Mouse (Mus musculus): Measurements from ENCODE around the gene Aldoart2. TPM values are rescaled to one million over a fixed set of nuclear protein-coding genes. Genes with fewer than 3 reads are reported as not detected.
"Not testable (repeated sequence)": the region's sequence is repeated elsewhere in the genome, so short reads cannot be mapped to it uniquely, and the experiment has no call there.

The Aldoart2 gene
- total and polyA plus RNA-seq, 2 experiments from 2014 or later: 0.30 TPM; not detected in 1

DNA sequence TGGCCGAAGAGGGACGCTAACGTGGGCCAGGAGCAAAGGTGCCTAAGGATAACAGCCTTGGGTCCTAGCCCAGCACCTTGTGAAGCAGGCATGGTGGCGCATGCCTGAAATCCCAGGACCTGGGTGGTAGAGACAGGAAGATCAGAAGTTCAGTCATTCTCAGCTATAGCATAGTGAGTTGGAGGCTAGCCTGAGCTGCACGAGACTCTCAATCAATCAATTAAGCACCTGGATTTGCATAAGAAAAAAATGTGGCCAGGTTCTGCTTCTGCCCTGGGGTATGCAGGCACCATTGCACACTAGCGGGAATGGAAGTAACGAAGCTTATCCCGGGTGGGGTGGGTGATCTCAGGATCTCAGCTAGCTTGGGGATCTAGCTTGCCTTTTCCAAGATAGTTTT lies 25.9 kb upstream of the Aldoart2 start:
- Histone ChIP-seq H3K36me3 (ENCODE audit: insufficient read depth) (no peaks in the 10 kb centered on the region), H3K4me2 (ENCODE audit: low read depth) (no peak overlapping the region), H3K9ac (no peak overlapping the region), H3K27ac (ENCODE audit: low read depth, low read length) (no peak overlapping the region), H3K27me3 (ENCODE audit: insufficient read depth, low read length) (peaks cover 21% of the 10 kb centered on the region), H3K9me3 (ENCODE audit: low read length) (no peaks in the 10 kb centered on the region), H3K4me1 (ENCODE audit: insufficient read depth) (no peaks in the 10 kb centered on the region), H3K4me3 (ENCODE audit: low read depth, low read length) (no peak overlapping the region)
- DNase-seq (no peak), ATAC-seq (no peak)
- no peak for TF ChIP-seq CTCF (IDR thresholded peaks at IDR 0.05; ENCODE audit: low read depth)
- WGBS: 45% methylated on average over 8 of the region's 8 CpGs

DNA sequence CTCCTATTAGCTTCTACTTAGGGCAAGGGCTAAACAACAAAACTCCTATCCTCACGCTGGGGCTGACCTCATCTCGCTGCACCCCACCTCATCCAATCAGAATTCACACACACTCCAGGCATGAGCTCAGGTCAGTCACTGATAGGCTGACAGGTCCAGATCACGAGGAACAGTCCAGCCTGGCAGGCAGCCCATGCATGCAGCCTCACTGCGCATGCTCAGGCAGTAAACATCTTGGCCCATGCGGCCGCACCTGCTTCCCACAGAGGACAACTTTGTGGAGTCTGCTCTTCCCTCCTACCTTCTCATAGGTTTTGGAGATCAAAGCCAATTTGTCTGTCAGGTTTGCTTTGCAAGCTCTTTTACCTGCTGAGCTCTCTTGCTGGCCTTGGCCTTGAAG lies 10.1 kb upstream of the Aldoart2 start:
- not testable (repeated sequence) for H3K4me3 ChIP-seq (ENCODE audit: low read depth, low read length); H3K36me3 ChIP-seq (ENCODE audit: insufficient read depth); H3K9ac ChIP-seq; H3K27me3 ChIP-seq (ENCODE audit: insufficient read depth, low read length); H3K9me3 ChIP-seq (ENCODE audit: low read length); H3K4me2 ChIP-seq (ENCODE audit: low read depth); DNase-seq; H3K27ac ChIP-seq (ENCODE audit: low read depth, low read length); H3K4me1 ChIP-seq (ENCODE audit: insufficient read depth); ATAC-seq
- 81% methylated on average over 6 of the region's 6 CpGs for WGBS

DNA sequence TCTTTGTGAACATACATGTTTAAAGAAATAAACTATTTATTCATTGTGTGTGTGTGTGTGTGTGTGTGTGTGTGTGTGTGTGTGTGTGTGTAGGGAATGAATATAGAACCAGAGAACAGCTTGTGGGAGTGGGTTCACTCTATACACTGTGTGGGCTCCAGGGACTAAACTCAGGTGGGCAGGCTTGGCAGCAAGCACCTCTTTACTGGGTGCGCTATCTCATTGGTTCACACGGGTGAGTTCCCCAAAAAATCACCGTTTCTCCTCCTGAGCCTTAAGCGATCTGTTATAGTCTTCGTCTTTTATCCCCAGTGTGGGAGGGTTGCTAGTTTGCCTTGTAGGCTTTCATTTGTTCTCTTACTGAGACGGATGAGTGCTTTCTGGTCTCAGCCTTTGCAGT lies 7.2 kb upstream of the Aldoart2 start:
- DNase-seq (no peak), ATAC-seq (no peak)
- Histone ChIP-seq H3K27ac (ENCODE audit: low read depth, low read length) (no peak overlapping the region), H3K9ac (no peak overlapping the region), H3K9me3 (ENCODE audit: low read length) (no peaks in the 10 kb centered on the region), H3K4me1 (ENCODE audit: insufficient read depth) (no peaks in the 10 kb centered on the region), H3K4me2 (ENCODE audit: low read depth) (no peak overlapping the region), H3K4me3 (ENCODE audit: low read depth, low read length) (no peak overlapping the region), H3K36me3 (ENCODE audit: insufficient read depth) (no peaks in the 10 kb centered on the region), H3K27me3 (ENCODE audit: insufficient read depth, low read length) (no peaks in the 10 kb centered on the region)
- no peak for TF ChIP-seq CTCF (IDR thresholded peaks at IDR 0.05; ENCODE audit: low read depth)
- 70% methylated on average over 6 of the region's 6 CpGs for WGBS

DNA sequence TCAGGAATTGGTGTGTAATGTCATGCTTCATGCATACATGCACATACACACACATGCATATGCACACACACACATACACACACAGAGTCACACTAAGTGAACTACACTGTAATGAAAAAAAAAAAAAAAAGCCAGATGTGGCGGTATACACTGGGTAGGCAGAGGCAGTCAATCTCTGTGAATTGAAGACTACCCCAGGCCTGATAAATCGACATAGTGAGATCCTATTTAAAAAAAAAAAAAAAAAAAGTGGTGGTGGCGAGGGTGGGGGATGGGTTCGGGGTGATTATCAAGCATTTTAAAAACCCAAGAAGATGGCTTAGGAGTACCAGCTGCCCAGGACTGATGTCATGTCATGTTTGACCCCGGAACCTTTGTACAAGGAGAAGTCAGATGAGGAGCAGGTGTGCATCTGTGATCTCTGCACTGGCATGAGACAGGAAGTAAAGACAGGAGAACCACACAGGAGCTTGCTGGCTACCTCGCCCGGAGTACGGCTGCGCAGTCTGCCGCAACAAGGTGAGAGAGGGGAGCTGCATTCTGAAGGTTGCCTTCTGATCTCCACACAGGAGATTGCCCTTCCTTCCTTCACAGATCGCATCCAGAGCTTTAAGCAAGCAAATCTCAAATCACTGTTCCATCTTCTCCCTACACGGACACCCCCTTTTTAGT lies 5.7 kb upstream of the Aldoart2 start:
- TF ChIP-seq CTCF (IDR thresholded peaks at IDR 0.05; ENCODE audit: low read depth): no peak
- no peaks in the 10 kb centered on the region for H3K9me3 ChIP-seq (ENCODE audit: low read length)
- H3K27ac ChIP-seq (ENCODE audit: low read depth, low read length): no peak overlapping the region
- DNase-seq (no peak), ATAC-seq (no peak)
- H3K9ac ChIP-seq: no peak overlapping the region
- H3K27me3 ChIP-seq (ENCODE audit: insufficient read depth, low read length): no peaks in the 10 kb centered on the region
- no peaks in the 10 kb centered on the region for H3K4me1 ChIP-seq (ENCODE audit: insufficient read depth)
- H3K4me2 ChIP-seq (ENCODE audit: low read depth): no peak overlapping the region
- WGBS: 91% methylated on average over 12 of the region's 12 CpGs
- no peaks in the 10 kb centered on the region for H3K36me3 ChIP-seq (ENCODE audit: insufficient read depth)
- H3K4me3 ChIP-seq (ENCODE audit: low read depth, low read length): no peak overlapping the region

GRCm38 (mm10) chr12:55560025-55560690 lies 4.9 kb upstream of the Aldoart2 start:
- ATAC-seq (no peak), DNase-seq (no peak)
- TF ChIP-seq CTCF (IDR thresholded peaks at IDR 0.05; ENCODE audit: low read depth): no peak
- WGBS: 13% methylated on average over 19 of the region's 19 CpGs
- Histone ChIP-seq H3K9ac (no peak overlapping the region), H3K27me3 (ENCODE audit: insufficient read depth, low read length) (no peaks in the 10 kb centered on the region), H3K4me3 (ENCODE audit: low read depth, low read length) (0 out of 2 replicates have a peak overlapping the region, but pooled peaks have one; percentile 10), H3K36me3 (ENCODE audit: insufficient read depth) (no peaks in the 10 kb centered on the region), H3K4me2 (ENCODE audit: low read depth) (peak overlapping the region; percentile 40), H3K9me3 (ENCODE audit: low read length) (no peaks in the 10 kb centered on the region), H3K27ac (ENCODE audit: low read depth, low read length) (no peak overlapping the region), H3K4me1 (ENCODE audit: insufficient read depth) (no peaks in the 10 kb centered on the region)

DNA sequence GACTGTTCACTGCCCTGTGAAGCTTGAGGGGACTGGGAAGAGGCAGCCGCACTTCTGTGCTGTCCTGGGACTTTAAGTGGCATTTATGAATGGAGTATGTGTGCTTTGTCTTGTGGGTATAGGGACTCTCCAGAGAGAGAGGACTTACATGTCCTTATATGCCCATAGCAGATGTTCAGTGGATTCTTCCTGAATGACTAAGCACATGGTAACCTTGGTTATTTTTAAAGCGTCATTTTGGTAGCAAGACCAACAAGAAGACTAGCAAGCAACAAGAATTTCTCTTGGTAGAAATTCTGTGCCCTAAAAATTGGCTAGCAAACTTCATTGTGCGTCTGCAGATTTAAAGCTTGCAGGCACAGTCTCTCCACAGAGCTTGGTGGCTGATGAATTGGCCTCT lies 1.3 kb upstream of the Aldoart2 start:
- no peaks in the 10 kb centered on the region for H3K4me1 ChIP-seq (ENCODE audit: insufficient read depth)
- no peak for ATAC-seq

DNA sequence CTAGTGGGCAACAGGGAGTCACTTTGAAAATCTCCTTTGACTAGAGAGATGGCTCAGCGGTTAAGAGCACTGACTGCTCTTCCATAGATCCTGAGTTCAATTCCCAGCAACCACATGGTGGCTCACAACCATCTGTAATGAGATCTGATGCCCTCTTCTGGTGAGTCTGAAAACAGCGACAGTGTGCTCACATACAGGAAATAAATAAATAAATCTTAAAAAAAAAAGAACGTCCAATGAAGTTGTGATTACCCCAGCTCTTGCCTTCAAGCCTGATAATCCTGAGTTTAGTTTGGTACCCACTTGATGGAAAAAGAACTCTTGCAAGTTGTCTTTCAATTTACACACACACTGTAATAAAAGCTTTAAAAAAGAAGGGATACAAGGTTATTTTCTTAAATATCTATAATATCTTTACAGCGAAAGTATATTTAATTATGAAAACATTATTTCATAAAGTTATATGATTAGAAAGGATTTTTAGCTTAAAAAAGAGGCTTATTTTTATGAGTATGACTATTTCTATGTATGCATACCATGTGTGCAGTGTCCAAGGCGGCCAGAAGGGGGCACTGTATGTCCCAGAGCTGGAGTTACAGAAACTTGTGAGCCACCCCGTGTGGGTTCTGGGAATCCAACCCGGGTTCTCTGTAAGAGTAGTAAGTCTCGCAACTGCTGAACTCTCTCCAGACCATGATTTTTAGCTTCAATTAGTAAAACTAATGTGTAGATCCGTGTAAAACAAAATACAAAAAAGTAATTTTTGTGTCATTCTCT lies 664 bp upstream of the Aldoart2 start:
- ATAC-seq (no peak), DNase-seq (no peak)
- Histone ChIP-seq H3K9ac (no peak overlapping the region), H3K27me3 (ENCODE audit: insufficient read depth, low read length) (no peaks in the 10 kb centered on the region), H3K4me1 (ENCODE audit: insufficient read depth) (no peaks in the 10 kb centered on the region), H3K27ac (ENCODE audit: low read depth, low read length) (no peak overlapping the region), H3K4me3 (ENCODE audit: low read depth, low read length) (no peak overlapping the region), H3K36me3 (ENCODE audit: insufficient read depth) (no peaks in the 10 kb centered on the region), H3K4me2 (ENCODE audit: low read depth) (no peak overlapping the region), H3K9me3 (ENCODE audit: low read length) (no peaks in the 10 kb centered on the region)
- 91% methylated on average over 9 of the region's 9 CpGs for WGBS
- no peak for TF ChIP-seq CTCF (IDR thresholded peaks at IDR 0.05; ENCODE audit: low read depth)

More for the DNA sequence above, 1.3 kb upstream of the Aldoart2 start:
- no peak overlapping the region for H3K4me3 ChIP-seq (ENCODE audit: low read depth, low read length)
- H3K4me2 ChIP-seq (ENCODE audit: low read depth): no peak overlapping the region
- no peak overlapping the region for H3K27ac ChIP-seq (ENCODE audit: low read depth, low read length)
- DNase-seq: no peak
- no peaks in the 10 kb centered on the region for H3K36me3 ChIP-seq (ENCODE audit: insufficient read depth)
- TF ChIP-seq CTCF (IDR thresholded peaks at IDR 0.05; ENCODE audit: low read depth): no peak
- no peaks in the 10 kb centered on the region for H3K27me3 ChIP-seq (ENCODE audit: insufficient read depth, low read length)
- H3K9ac ChIP-seq: no peak overlapping the region
- no peaks in the 10 kb centered on the region for H3K9me3 ChIP-seq (ENCODE audit: low read length)
- WGBS: 92% methylated on average over 3 of the region's 3 CpGs
